Mouse (Mus musculus) adrenal gland, postnatal 4 days (tissue): ENCODE data around the gene Opcml. TPM values are rescaled to one million over a fixed set of nuclear protein-coding genes. Genes with fewer than 3 reads are reported as not detected.

ENCODE experiments used
- DNase-seq, 2 experiments: peaks; one replicate each; pipeline ENCODE4 v3.0.0; 2021 to 2022; ENCODE audit warnings: low spot score in 2 of 2, mixed read lengths in 2 of 2
- total RNA-seq, 2 experiments: library from RNA; stranded (reverse); gene quantifications; 2 replicates each; pipeline ENCODE4 v1.2.3; 2021

Opcml gene
- total RNA-seq, 2 experiments from 2014 or later = 1.8 to 2.6 TPM

GRCm38 (mm10) chr9:28737955-28738354 is 947.4 kb downstream of the Opcml start:
- DNase-seq = no peak

DNA sequence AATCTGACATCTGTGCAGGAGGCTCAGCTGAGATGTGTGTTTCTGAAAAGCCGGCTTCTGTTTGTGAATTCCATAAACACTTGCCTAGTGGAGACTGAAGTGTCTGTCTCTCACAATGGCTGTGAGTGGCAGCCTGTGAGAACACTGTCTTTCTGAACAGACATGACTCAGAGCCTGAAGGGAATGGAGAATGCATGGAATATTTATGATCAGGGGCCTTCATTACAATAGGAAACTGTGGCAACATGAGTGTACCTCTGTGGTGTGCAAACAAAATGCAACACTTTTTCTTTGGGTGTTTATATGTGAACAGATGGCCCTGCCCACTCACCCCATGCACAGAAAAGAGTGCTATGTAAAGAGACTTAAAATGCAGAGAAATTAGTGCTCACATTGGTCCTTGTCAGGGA is 947.9 kb downstream of the Opcml start:
- no peak for DNase-seq

DNA sequence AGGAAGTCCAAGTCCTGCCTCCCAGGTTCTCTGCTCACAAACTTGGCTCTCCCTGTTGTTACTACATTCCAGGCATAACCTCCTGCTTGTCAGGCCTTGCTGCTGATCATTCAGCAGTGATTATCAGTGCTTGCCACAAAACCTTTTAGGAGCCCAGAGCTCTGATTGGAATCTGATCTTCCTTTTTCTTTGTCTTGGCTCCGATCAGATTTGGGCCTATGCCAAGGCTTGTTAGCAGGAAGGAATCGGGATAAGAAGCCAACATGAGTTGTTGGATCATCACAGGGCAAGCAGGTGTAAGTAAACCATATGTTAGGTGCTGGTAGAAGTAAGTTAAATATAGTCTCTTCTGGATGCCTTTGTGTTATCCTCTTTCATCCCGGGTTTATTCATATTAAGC is 954.2 kb downstream of the Opcml start:
- DNase-seq = no peak

DNA sequence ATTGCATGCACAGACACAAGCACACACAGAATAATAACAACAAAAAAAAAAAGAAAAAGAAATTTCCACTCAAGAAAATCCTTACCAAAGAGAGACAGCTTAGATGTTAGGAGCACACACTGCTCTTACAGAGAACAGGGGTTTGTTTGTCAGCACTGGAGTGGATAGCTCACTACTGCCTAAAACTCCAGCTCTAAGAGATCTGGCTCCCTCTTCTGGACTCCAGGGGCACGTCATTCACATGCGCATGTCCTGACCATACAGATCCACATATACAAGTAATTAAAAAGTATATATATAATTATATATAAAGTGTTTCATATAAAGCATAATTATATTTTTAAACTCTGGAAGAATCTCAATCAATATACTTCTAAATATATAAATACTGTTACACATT is 958.3 kb downstream of the Opcml start:
- no peak for DNase-seq

DNA sequence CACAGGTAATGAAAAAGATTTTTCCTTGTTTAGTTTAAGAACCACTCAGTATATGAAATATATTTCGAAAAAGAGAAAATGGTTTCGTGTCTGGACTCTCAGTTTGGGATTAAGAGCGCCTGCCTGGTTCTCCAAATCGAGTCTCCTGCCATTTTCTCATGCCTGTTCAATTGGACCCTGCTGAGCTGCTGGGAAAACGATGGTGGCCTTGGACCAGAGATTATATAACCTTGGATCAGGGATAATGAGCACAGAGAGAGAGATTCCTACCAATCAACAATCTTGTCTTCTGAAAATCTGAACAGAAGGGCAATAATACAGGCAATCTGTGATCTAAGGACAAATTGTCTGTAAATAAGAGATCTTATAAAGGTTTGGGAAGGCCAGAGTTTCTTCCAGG is 962.3 kb downstream of the Opcml start:
- no peak for DNase-seq

DNA sequence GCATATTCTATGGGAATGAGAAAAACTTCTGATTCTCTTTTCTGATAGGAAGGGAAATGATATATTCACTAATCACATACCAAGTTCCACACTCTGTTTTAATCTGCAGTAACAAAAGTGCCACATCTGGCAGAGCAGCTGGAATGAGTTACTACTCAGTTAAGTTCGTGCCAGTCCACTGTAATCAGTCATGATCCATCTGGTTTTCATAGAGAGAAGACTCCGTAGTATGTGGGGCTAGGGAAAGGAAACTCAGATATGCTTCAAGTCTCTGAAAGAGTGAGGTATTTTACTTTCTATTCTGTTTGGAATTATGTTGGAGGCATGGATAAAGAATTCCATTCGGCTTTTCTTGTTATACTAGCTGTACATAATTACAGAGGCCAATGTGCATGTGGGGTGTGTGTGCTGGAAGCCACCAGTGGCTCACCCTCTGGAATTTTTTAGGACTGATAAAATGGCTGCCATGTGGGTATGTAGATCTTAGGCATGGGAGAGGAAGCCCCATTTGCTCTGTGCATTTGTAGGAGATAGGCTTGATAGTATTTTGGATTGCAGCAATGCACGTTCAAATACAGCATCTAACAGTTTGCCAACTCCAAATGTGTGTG is 966.4 kb downstream of the Opcml start:
- DNase-seq = no peak

DNA sequence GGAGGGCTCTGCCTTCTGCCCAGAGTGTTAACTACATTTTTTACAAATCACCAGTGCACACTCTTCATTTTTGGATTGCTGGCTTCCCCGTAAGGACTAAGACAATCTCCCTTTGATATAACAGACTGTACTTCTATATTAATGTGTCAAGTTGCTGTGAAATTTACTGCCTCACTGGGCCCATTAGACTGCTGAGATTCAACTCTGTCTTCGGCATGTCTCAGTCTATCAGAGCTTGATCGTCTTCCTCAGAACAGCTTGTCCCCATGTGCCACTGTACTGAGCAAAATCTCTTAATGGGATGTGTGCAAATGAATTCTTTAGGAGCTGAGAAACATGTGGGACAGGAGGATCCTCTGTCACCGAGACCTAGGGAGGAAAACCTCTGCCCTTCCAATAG is 970.9 kb downstream of the Opcml start:
- no peak for DNase-seq

DNA sequence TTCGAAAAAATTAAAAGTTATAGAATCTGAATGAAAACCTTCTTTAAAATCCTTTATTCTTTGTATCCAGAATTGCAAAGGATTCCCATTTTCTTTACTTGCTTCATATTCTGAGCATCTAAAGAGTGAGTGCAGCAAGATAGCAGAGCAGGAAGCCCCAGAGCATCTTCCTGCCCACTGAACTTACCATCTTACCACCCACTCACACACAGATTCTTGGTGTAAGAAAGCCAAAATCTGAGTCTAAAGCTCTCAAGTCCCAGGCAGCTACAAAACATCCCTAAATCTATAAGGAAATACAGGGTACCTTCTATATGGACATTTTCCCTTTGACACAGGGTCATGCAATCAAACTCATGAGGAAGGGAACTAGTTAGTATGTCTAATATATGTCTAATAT is 973.6 kb downstream of the Opcml start:
- DNase-seq = no peak

- DNase-seq = no peak
These were observed 986.2 kb downstream of the Opcml start for GRCm38 (mm10) chr9:28776517-28777503.

DNA sequence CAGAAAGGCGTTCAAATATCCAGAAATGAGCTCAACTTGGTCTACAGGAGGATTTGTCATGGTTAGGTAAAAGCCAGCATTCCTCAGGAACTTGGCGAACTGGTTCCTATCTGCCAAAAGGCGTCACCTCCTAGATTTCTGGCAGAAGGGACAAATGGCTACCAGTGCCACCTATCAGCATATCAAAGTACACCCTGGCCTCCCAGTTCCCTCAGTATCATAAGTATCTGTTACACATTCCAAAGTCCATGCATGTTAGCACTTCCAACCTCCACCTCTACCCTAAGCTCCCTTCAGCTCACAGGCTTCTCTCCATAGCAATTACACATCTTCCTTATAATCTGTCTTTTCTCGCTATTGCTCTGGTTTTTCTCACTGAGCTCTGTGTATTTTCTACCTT is 993.3 kb downstream of the Opcml start:
- no peak for DNase-seq

DNA sequence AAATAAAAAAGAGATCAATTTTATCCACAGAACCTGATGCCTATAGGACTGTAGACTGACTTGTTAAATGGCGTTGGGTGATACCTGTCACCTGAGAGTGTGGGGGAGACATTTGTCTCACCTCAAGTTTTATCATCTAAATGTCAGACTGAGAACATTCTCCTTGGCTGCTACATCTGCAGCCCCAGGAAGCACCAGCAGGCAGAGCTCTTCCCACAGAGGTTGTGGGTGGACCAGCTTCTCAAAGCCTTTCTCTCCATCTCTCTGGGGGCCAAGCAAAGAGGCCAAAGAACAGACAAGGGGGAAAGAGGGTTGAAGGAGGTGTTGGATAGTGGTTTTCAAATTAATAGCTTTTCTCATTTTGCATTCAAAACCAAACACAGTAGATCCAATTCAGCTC is 998.9 kb downstream of the Opcml start:
- DNase-seq = no peak

GRCm38 (mm10) chr9:28800100-28800499 is 1009.5 kb downstream of the Opcml start:
- DNase-seq = no peak

DNA sequence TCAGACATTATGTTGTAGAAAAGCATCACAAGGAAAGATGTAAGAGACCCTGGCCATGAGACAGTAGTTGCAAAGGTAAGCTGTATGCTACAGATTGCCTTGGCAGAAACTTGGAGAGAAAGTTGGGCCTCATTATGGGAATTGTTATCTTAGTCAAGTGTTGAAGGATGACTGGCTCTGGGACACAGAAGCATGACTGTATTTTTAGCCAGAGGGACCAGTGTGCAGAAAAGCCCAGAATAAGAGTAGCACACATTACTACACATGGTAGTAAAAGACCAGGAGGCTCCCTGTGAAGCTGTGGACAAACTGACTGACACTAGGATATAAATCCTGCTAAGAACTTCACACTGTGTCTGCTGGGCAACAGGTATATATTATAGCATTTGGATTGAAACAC is 1016.1 kb downstream of the Opcml start:
- no peak for DNase-seq

- DNase-seq = no peak
These were observed 1031.5 kb downstream of the Opcml start for GRCm38 (mm10) chr9:28822060-28822459.

- no peak for DNase-seq
These were observed 1031.9 kb downstream of the Opcml start for GRCm38 (mm10) chr9:28822466-28822865.

DNA sequence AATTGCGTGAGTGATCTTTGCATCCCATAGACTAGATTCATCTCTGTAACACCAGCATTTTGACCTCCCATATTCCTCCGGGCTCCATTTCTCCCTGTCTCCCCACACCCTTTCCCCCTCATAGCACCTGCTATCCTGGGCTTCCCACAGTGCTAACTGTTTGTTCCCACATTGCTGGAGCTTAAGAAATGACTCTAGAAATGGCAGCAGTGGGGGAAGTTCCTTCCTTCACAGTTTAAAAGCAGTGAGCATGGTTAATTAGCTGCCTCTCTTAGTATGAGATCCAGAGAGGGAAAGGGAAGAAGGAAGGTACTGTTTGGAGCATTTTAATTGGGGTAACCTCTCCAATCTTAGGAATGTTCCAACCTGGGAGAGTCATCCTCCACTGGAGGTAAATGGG is 1035.2 kb downstream of the Opcml start:
- DNase-seq = no peak

DNA sequence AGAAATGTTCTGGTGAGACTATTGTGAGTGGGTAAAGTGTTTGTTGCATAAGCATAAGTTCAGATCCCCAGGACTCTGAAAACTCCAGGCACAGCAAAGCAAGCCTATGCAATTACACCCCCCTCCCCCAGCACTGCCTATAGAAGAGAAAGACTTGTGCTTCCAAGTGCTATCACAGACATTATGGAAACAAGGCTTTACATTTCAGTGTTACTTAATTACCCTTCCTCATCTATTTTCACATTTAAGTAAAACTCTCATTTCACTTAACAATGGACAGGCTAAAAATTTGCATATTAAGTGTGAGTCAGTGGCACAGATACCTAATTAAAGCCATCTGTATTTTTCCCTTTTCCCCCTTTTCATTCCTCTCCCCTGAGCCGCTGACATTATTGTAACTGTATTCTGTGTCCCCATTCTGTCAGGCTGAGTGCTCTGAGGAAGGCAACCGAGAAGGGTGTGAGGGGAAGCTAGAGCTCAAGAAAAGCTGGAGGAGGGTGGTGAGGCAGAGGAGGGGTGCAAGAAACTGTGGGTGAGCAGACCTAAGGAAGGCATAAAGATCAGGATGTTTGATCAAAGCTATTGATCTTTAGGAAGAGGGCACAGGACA is 1055.5 kb downstream of the Opcml start:
- DNase-seq = no peak

GRCm38 (mm10) chr9:28855826-28856225 is 1065.3 kb downstream of the Opcml start:
- DNase-seq = no peak

- no peak for DNase-seq
These were observed 1071.4 kb downstream of the Opcml start for GRCm38 (mm10) chr9:28861983-28862382.

GRCm38 (mm10) chr9:28867256-28867655 is 1076.7 kb downstream of the Opcml start:
- no peak for DNase-seq

DNA sequence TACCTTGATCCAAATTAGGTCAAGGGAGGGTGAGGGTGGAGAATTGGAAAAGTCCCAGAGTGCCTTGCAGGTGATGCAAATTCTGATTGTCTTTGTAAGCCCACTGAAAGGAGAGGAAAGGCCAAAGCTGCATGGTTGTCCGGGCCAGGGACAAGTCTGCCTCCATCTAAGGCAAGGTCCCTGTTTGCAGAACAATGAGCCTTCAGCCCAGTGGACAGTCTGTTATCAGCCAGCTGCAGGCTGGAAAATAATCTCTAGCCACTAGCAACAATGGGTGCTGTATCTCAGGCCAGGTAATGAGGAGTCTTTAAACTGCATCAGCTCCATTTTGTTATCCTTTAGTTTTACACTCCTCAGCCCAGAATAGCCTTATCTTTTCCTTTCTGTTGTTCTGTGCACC is 1079.9 kb downstream of the Opcml start:
- DNase-seq = no peak

GRCm38 (mm10) chr9:28882566-28882965 is 1092.0 kb downstream of the Opcml start:
- DNase-seq = no peak
